In the genomic region with DNA sequence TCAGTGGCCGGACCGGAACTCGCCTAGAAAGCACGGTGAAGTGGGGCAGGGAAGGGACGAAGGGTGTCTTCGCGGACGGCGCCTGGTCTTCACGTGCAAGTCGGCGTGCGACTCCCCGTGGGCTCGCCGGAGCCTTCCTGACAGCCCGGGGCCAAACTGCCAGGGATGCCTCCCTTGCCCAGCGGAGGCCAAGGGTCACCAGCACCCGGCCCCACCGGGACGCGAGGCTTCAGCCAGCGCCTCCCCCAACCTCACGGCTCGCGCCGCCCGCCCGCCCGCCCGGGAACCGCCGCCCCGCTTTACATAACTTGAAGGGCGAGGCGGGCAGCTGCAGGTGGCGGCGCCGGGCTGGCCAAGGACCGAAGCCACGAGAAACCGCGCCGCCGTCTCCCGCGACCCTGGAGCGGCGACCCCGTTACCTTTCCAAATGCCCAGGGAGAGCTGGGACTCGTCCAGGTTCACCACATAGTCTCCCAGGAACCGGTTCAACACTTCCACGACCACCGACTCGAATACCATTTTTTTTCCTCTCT, we compare ENCODE assay signal across 8 mouse cellular contexts. TPM values are rescaled to one million over a fixed set of nuclear protein-coding genes. Genes with fewer than 3 reads are reported as not detected.
DNase-seq lines count a peak whose midpoint lies in the region; ATAC-seq lines count a peak whose summit lies in the region.

No protein-coding gene starts in this region.

- H3K4me1 ChIP-seq in limb, embryonic 11.5 days (ENCODE audit: control insufficient read depth, insufficient read depth, low read length) = no peaks in the 10 kb centered on the region
- peaks cover 4% of the 10 kb centered on the region for H3K4me1 ChIP-seq in midbrain, embryonic 11.5 days (ENCODE audit: control insufficient read depth, insufficient read depth, low read length)

- ATAC-seq in limb, embryonic 11.5 days (ENCODE audit: insufficient number of reproducible peaks, low FRiP score, low TSS enrichment, low read depth) = peak; percentile 59
- no peak; the same call in 1 of the 2 replicates for ATAC-seq in midbrain, embryonic 11.5 days (ENCODE audit: low FRiP score)

- peak; percentile 54 for DNase-seq in embryo, embryonic 10 days (ENCODE audit: low spot score)
- DNase-seq in embryo, embryonic 9.5 days (ENCODE audit: extremely low spot score) = no peak
- DNase-seq in c-Kit-negative CD71-positive TER-119-positive erythroid progenitor cells, embryonic 14.5 days (ENCODE audit: low read depth, low spot score) = peak; percentile 40
- DNase-seq in gastrocnemius, adult 18-20 months (ENCODE audit: low spot score) = peak; percentile 52
- peak; percentile 68 for DNase-seq in induced T-regulatory cell, adult 2 months (ENCODE audit: low read depth)
- peak; percentile 53 for DNase-seq in limb, embryonic 11.5 days (ENCODE audit: low spot score)
- peak; percentile 93 for DNase-seq in midbrain, embryonic 11.5 days (ENCODE audit: low spot score, missing footprints)
- DNase-seq in spleen, postnatal 4 days (ENCODE audit: low spot score in 2 of 2) = peak; percentile 63 to 86

- peak overlapping the region; percentile 13; the same call in 1 of the 2 replicates for H3K9ac ChIP-seq in limb, embryonic 11.5 days (ENCODE audit: low read length)
- H3K9ac ChIP-seq in midbrain, embryonic 11.5 days (ENCODE audit: low read length) = peak overlapping the region; percentile 59

- H3K27me3 ChIP-seq in limb, embryonic 11.5 days (ENCODE audit: control insufficient read depth, insufficient read depth, low read length) = no peaks in the 10 kb centered on the region; the same call in 1 of the 2 replicates
- H3K27me3 ChIP-seq in midbrain, embryonic 11.5 days (ENCODE audit: control insufficient read depth, insufficient read depth, low read length) = peaks cover 5% of the 10 kb centered on the region; the same call in 1 of the 2 replicates

- under 1% methylated on average over 50 of the region's 55 CpGs for WGBS in limb, embryonic 11.5 days
- WGBS in midbrain, embryonic 11.5 days = under 1% methylated on average over 55 of the region's 55 CpGs

- peak overlapping the region; percentile 60 for H3K4me3 ChIP-seq in limb, embryonic 11.5 days (ENCODE audit: low read depth, low read length)
- H3K4me3 ChIP-seq in midbrain, embryonic 11.5 days (ENCODE audit: low read depth, low read length) = peak overlapping the region; percentile 57

- no peaks in the 10 kb centered on the region for H3K36me3 ChIP-seq in limb, embryonic 11.5 days (ENCODE audit: control insufficient read depth, insufficient read depth, low read length)
- no peaks in the 10 kb centered on the region for H3K36me3 ChIP-seq in midbrain, embryonic 11.5 days (ENCODE audit: control insufficient read depth, insufficient read depth, low read length)

- no peaks in the 10 kb centered on the region for H3K9me3 ChIP-seq in limb, embryonic 11.5 days (ENCODE audit: control insufficient read depth, low read length)
- no peaks in the 10 kb centered on the region for H3K9me3 ChIP-seq in midbrain, embryonic 11.5 days (ENCODE audit: control insufficient read depth, low read length)

- H3K4me2 ChIP-seq in limb, embryonic 11.5 days (ENCODE audit: low read depth, severe bottlenecking) = peak overlapping the region; percentile 92
- H3K4me2 ChIP-seq in midbrain, embryonic 11.5 days = peak overlapping the region; percentile 62

- no peak overlapping the region for H3K27ac ChIP-seq in limb, embryonic 11.5 days (replicated peaks; ENCODE audit: low read depth, low read length)
- no peak overlapping the region for H3K27ac ChIP-seq in midbrain, embryonic 11.5 days (ENCODE audit: low read depth, low read length)

RNA-seq across cellular contexts. Expression of gene Vps13a, which starts 0.4 kb away (rescaled TPM):
- total RNA-seq in gastrocnemius, adult 18-20 months (2021) = 10 to 100 TPM; 23.0 to 25.5 TPM
- polyA plus RNA-seq in limb, embryonic 11.5 days (2014; fragmentation: Nextera tagmentation; extraction: Ambion mirVana) = 8.1 and 8.5 TPM in 2 replicates
- 12.4 and 13.4 TPM in 2 replicates for polyA plus RNA-seq in midbrain, embryonic 11.5 days (2014; fragmentation: Nextera tagmentation; extraction: Ambion mirVana)
